Mouse (Mus musculus) lung, embryonic 15.5 days (tissue): Measurements from ENCODE around the gene Abhd14a. TPM values are rescaled to one million over a fixed set of nuclear protein-coding genes. Genes with fewer than 3 reads are reported as not detected.
A peak's percentile ranks its signal among the peaks of the same experiment; 100 is the strongest.

Experiments used
- ATAC-seq: fragments of 200-750 bp; cut with Nextera tagmentation; 2 replicates; pipeline ENCODE4 v1.8.0; 2017; ENCODE audit warnings: moderate number of reproducible peaks, borderline replicate concordance; ENCODE audit not compliant: low FRiP score, low TSS enrichment; ENCODE audit errors: extremely low read depth
- H3K27ac ChIP-seq: fragments of 300-500 bp; sonication (generic); 2 replicates; pipeline ENCODE4 v1.5.1; 2015; ENCODE audit warnings: moderate library complexity, mild to moderate bottlenecking, inconsistent platforms
- H3K27me3 ChIP-seq: fragments of 300-500 bp; sonication (generic); 2 replicates; pipeline ENCODE4 v1.6.1; 2015; ENCODE audit warnings: inconsistent platforms
- H3K36me3 ChIP-seq: fragments of 300-500 bp; sonication (generic); 2 replicates; pipeline ENCODE4 v1.6.1; 2015; ENCODE audit warnings: inconsistent platforms
- H3K4me1 ChIP-seq: fragments of 300-500 bp; sonication (generic); 2 replicates; pipeline ENCODE4 v1.6.1; 2015; ENCODE audit warnings: inconsistent platforms
- H3K4me2 ChIP-seq: fragments of 300-500 bp; sonication (generic); 2 replicates; pipeline ENCODE4 v1.6.1; 2015; ENCODE audit warnings: inconsistent platforms, mild to moderate bottlenecking, moderate library complexity
- H3K4me3 ChIP-seq: fragments of 300-500 bp; sonication (generic); 2 replicates; pipeline ENCODE4 v1.5.1; 2015; ENCODE audit warnings: mild to moderate bottlenecking, inconsistent platforms
- H3K9ac ChIP-seq: fragments of 300-500 bp; sonication (generic); 2 replicates; pipeline ENCODE4 v1.6.1; 2015; ENCODE audit warnings: inconsistent platforms
- H3K9me3 ChIP-seq: fragments of 300-500 bp; sonication (generic); 2 replicates; pipeline ENCODE4 v1.6.1; 2016; ENCODE audit warnings: inconsistent platforms
- WGBS: fragments of 180-500 bp; shearing (Covaris S2); methylation state at CpG from one replicate; pipeline ENCODE4 v1.1.7; 2015; 5-methylcytosine and 5-hydroxymethylcytosine counted together
- polyA plus RNA-seq: library from polyadenylated mRNA; unstranded; fragments of >200 nt; fragmentation: Nextera tagmentation; extraction: Ambion mirVana; gene quantifications from 2 replicates; pipeline ENCODE4 v1.2.1, GENCODE M21; 2015

Gene Abhd14a
- polyA plus RNA-seq, 1 experiment from 2014 or later: 53.2 TPM

DNA sequence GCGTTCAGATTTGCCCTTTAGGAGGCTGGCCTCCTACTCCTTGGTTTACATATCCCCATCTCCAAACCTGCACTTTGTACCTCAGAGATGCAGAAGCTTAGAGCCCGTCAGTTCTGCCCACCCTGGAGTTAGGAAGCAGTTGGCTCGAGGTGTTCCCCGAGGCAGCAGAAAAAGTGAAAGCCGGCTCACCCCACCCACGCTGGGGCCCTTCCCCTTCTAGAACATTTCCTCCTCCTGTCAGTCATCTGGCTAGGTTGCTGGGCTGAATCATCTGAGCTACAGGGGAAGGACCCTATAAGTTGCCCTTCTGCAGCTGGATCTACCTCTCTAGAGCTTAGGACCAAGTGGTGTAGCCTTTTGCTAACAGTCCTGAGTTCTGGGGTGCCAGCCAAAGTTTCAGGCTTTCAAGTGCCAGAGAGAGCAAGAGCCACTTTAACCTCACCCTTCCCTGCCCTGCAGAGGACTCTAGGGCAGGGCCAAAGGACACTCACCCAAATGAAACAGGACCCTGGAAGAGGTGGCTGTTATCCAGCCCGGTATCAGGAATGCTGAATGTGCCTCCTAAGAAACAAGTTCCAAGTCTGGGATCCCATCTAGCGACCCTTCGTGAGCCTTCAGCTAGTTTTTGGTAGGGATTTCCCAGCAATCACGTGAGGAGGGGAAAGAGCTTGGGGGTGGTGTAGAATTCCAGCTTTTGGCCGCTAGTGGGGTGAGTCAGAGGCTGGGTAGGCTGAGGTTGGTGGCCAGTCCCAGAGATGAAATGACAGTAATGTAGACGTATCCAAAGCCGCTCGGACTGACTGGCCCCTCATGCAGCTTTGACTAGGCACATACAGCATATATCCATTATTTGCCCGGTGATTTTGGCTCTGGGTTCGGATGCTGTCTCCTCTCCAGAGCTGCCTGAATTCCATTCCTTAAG lies 28.8 kb upstream of the Abhd14a start:
- ATAC-seq: peak; percentile 30
- Histone ChIP-seq H3K4me1 (peaks cover 59% of the 10 kb centered on the region), H3K27me3 (no peaks in the 10 kb centered on the region), H3K36me3 (0 out of 2 replicates have a peak, but pooled peaks cover 7% of the 10 kb centered on the region), H3K4me2 (peak overlapping the region; percentile 48), H3K9me3 (no peaks in the 10 kb centered on the region), H3K27ac (peak overlapping the region; percentile 76), H3K9ac (peak overlapping the region; percentile 23), H3K4me3 (peak overlapping the region; percentile 74)
- WGBS: 24% methylated on average over 16 of the region's 16 CpGs

- Histone ChIP-seq H3K9ac (peak within 1 kb of the TSS; percentile 23), H3K4me1 (peaks cover 59% of the 10 kb centered on the region), H3K27ac (peak within 1 kb of the TSS; percentile 76), H3K9me3 (no peaks in the 10 kb centered on the region), H3K27me3 (no peaks in the 10 kb centered on the region), H3K4me3 (peak within 1 kb of the TSS; percentile 74), H3K36me3 (0 out of 2 replicates have a peak, but pooled peaks cover under 1% of the 10 kb centered on the region), H3K4me2 (peak within 1 kb of the TSS; percentile 48)
- 76% methylated on average over 10 of the region's 10 CpGs for WGBS
- no peak for ATAC-seq
These were observed 28.2 kb upstream of the Abhd14a start, which contains the start of gene Rrp9 for GRCm38 (mm10) chr9:106475663-106476001. Rrp9 (plus strand) TSS chr9:106475963.

DNA sequence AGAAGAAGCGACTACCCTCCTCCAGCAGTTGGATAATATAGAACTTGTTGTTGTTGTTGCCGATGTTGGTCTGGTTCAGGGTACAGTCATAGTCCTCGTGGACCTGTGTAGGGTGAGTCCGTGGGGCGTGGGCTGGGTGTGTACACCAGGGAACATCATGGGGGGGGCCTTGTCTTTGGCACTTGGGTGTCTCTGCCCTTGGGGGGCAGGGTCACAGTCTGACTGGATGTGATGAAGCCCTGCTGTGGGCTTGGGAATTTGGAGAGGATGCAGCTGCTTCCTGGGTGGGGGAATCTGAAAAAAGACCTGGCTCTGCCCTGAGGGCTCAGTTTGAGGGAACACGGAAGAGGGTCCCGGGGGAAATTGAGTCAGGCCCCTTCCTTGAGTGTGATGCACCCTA lies 27.6 kb upstream of the Abhd14a start:
- no peak overlapping the region for H3K4me3 ChIP-seq
- no peaks in the 10 kb centered on the region for H3K9me3 ChIP-seq
- no peak overlapping the region for H3K9ac ChIP-seq
- H3K27me3 ChIP-seq: no peaks in the 10 kb centered on the region
- WGBS: 61% methylated on average over 7 of the region's 7 CpGs
- H3K36me3 ChIP-seq: no peaks in the 10 kb centered on the region
- no peak for ATAC-seq
- H3K27ac ChIP-seq: no peak overlapping the region
- H3K4me2 ChIP-seq: 0 out of 2 replicates have a peak overlapping the region, but pooled peaks have one; percentile 26
- peaks cover 59% of the 10 kb centered on the region for H3K4me1 ChIP-seq

GRCm38 (mm10) chr9:106474456-106474855 lies 27.0 kb upstream of the Abhd14a start:
- Histone ChIP-seq H3K36me3 (no peaks in the 10 kb centered on the region), H3K9me3 (no peaks in the 10 kb centered on the region), H3K4me1 (peaks cover 59% of the 10 kb centered on the region), H3K27me3 (no peaks in the 10 kb centered on the region), H3K4me2 (peak overlapping the region; percentile 26; the same call in 1 of the 2 replicates), H3K27ac (no peak overlapping the region), H3K4me3 (no peak overlapping the region), H3K9ac (no peak overlapping the region)
- no peak for ATAC-seq
- 5% methylated on average over 6 of the region's 6 CpGs for WGBS

- Histone ChIP-seq H3K4me3 (no peak overlapping the region), H3K36me3 (no peaks in the 10 kb centered on the region), H3K4me2 (no peak overlapping the region), H3K27ac (no peak overlapping the region), H3K9ac (no peak overlapping the region), H3K27me3 (no peaks in the 10 kb centered on the region), H3K4me1 (peaks cover 58% of the 10 kb centered on the region), H3K9me3 (no peaks in the 10 kb centered on the region)
- no peak for ATAC-seq
- WGBS: 77% methylated on average over 5 of the region's 5 CpGs
These were observed 26.3 kb upstream of the Abhd14a start for GRCm38 (mm10) chr9:106473753-106474105.

GRCm38 (mm10) chr9:106473081-106473752 lies 25.7 kb upstream of the Abhd14a start:
- H3K4me1 ChIP-seq: peaks cover 52% of the 10 kb centered on the region
- 83% methylated on average over 16 of the region's 16 CpGs for WGBS

GRCm38 (mm10) chr9:106472321-106472720 lies 24.8 kb upstream of the Abhd14a start:
- Histone ChIP-seq H3K9me3 (no peaks in the 10 kb centered on the region), H3K36me3 (no peaks in the 10 kb centered on the region), H3K27ac (peak overlapping the region; percentile 30; the same call in 1 of the 2 replicates), H3K4me1 (peaks cover 45% of the 10 kb centered on the region), H3K4me2 (peak overlapping the region; percentile 40; the same call in 1 of the 2 replicates), H3K27me3 (no peaks in the 10 kb centered on the region), H3K4me3 (no peak overlapping the region), H3K9ac (no peak overlapping the region)
- WGBS: 55% methylated on average over 4 of the region's 4 CpGs
- ATAC-seq: no peak

More at GRCm38 (mm10) chr9:106473081-106473752, 25.7 kb upstream of the Abhd14a start:
- no peak overlapping the region for H3K4me2 ChIP-seq
- no peaks in the 10 kb centered on the region for H3K27me3 ChIP-seq
- H3K4me3 ChIP-seq: no peak overlapping the region
- no peaks in the 10 kb centered on the region for H3K9me3 ChIP-seq
- no peak for ATAC-seq
- no peak overlapping the region for H3K9ac ChIP-seq
- no peaks in the 10 kb centered on the region for H3K36me3 ChIP-seq
- no peak overlapping the region for H3K27ac ChIP-seq

DNA sequence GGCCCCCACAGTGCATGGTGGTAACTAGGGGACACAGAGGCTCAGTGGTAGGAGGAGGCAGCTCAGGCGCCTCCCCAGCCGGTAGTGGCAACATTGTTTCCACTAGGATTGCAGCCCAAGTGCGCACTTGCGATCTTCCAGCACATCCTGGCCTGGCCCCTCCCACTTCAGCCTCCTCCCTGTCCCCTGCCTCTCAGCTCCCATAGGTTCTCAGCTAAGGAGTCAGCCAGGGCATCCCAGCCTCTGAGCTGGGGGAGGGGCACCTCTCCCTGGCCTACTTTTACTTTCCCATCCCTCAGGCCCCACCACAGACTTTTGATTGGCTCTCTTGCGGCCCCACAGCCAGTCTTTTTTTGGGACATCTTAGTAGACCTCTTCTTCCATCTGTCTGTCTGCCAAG lies 24.4 kb upstream of the Abhd14a start:
- Histone ChIP-seq H3K9me3 (no peaks in the 10 kb centered on the region), H3K27ac (0 out of 2 replicates have a peak overlapping the region, but pooled peaks have one; percentile 30), H3K4me2 (peak overlapping the region; percentile 40), H3K27me3 (no peaks in the 10 kb centered on the region), H3K4me1 (peaks cover 45% of the 10 kb centered on the region), H3K9ac (no peak overlapping the region; the same call in 1 of the 2 replicates), H3K4me3 (no peak overlapping the region), H3K36me3 (no peaks in the 10 kb centered on the region)
- 10% methylated on average over 5 of the region's 5 CpGs for WGBS
- ATAC-seq: peak; percentile 13; the same call in 1 of the 2 replicates

DNA sequence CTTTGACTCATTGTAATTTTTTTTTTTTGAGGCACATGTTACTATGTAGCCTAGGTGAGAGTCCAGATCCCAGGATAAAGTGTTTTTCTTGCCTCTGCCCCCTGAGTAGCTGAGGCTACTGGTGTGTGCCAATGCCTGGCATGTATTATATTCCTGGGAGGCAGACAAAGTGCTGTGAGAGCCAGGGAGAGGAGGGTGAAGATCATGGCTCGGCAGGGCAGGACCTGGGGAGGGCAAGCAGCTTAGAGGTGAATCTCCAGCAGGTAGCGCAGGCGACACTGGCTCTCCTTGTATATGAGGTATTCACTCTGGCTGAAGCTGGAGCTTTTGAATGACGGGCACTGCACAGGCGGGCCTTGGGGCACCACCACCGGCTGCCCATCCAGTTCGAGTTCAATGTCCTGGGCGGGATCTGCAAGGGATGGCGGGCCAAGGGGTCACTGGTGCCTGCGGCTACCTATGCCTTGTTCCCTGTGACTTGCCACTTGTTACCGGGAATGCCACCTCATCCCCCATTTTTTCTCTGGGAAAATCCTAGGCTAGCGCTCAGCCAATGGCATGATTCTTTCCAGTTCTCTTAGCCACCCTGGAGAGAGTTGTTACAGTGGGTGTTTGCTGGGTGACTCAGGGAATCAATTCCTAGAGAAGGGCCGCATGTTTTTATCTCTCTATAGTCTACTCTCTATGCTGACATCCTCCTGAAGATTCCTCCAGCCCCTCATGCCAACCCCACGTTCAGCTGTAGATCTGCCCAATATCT lies 23.7 kb upstream of the Abhd14a start:
- Histone ChIP-seq H3K27me3 (no peaks in the 10 kb centered on the region), H3K4me2 (peak overlapping the region; percentile 40), H3K4me1 (peaks cover 40% of the 10 kb centered on the region), H3K27ac (no peak overlapping the region), H3K9ac (no peak overlapping the region; the same call in 1 of the 2 replicates), H3K9me3 (no peaks in the 10 kb centered on the region), H3K4me3 (no peak overlapping the region), H3K36me3 (no peaks in the 10 kb centered on the region)
- 71% methylated on average over 13 of the region's 14 CpGs for WGBS
- no peak for ATAC-seq

- H3K4me2 ChIP-seq: no peak overlapping the region
- H3K27me3 ChIP-seq: 0 out of 2 replicates have a peak, but pooled peaks cover 7% of the 10 kb centered on the region
- peaks cover 34% of the 10 kb centered on the region for H3K4me1 ChIP-seq
- 59% methylated on average over 9 of the region's 9 CpGs for WGBS
- H3K36me3 ChIP-seq: no peaks in the 10 kb centered on the region
- ATAC-seq: no peak
- H3K27ac ChIP-seq: no peak overlapping the region
- no peak overlapping the region for H3K4me3 ChIP-seq
- H3K9me3 ChIP-seq: no peaks in the 10 kb centered on the region
- H3K9ac ChIP-seq: no peak overlapping the region
These were observed 22.3 kb upstream of the Abhd14a start for GRCm38 (mm10) chr9:106469776-106470175.

DNA sequence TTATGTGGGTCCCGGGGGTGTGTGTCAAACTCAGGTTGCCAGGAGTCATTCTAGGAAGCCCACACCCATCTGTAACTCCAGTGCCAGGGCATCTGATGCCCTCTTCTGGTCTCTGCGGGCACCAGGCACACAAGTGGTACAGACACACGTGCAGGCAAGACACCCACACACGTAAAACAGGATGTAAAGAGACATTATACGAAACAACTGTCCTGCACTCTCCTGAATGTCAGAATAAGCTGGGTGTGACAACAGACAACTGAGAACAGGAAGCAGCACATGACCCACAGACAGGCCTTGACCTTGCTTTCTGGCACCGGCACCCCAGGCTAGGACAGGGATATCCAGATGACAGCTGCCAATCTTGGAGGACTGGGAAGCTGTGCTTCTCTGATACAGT lies 21.8 kb upstream of the Abhd14a start:
- WGBS: 63% methylated on average over 6 of the region's 6 CpGs

More for the DNA sequence above, 21.8 kb upstream of the Abhd14a start:
- Histone ChIP-seq H3K27ac (no peak overlapping the region), H3K27me3 (0 out of 2 replicates have a peak, but pooled peaks cover 7% of the 10 kb centered on the region), H3K4me1 (peaks cover 33% of the 10 kb centered on the region), H3K36me3 (no peaks in the 10 kb centered on the region), H3K4me3 (no peak overlapping the region), H3K9me3 (no peaks in the 10 kb centered on the region), H3K4me2 (no peak overlapping the region), H3K9ac (no peak overlapping the region)
- no peak for ATAC-seq
